ENCODE assay signal across 8 mouse cellular contexts in the genomic region with DNA sequence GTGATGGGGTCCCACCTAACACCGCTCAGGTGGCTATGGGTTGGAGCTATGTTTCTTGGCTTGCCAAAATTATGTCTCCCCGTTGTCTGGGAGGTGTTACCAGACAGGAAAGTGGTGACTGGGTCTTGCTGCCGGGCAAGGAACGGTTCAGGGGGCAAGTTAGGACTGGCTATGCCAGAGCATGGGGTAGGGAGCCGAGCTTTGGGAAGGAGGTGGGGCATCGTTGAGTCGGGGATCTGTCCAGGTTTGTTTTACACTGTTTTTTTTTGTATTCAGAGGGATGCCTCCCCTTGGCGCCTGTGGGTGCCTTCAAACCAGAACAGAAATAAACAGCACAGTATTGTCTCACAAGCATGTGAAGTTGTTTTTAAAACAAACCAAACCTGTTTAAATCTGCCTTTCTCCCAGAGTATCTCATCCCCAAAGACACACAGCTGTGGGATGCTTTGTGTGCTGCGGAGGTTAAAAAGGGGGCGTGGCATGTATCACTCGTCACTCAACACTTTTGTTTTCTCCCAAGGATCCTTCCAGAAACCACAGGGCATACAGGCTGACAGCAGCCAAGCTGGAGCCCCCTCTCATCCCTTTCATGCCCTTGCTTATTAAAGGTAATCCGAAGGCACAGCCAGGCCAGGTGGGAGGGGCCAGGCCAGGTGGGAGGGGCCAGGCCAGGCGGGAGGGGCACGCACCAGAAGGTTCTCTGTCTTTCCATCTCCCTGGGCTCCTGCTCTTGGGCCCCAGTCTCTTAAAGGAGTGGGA. TPM values are rescaled to one million over a fixed set of nuclear protein-coding genes. Genes with fewer than 3 reads are reported as not detected.
DNase-seq lines count a peak whose midpoint lies in the region; ATAC-seq and TF ChIP-seq lines count a peak whose summit lies in the region.

No protein-coding gene starts in this region.

- H3K27me3 ChIP-seq in hindbrain, embryonic 10.5 days (ENCODE audit: insufficient read depth, poor library complexity, severe bottlenecking), result peaks cover 6% of the 10 kb centered on the region; the same call in 1 of the 2 replicates
- H3K27me3 ChIP-seq in hindbrain, embryonic 14.5 days (ENCODE audit: control insufficient read depth, insufficient read depth, low read length), result no peaks in the 10 kb centered on the region
- H3K27me3 ChIP-seq in forebrain, embryonic 16.5 days (replicated peaks; ENCODE audit: control insufficient read depth, insufficient read depth, low read length), result no peaks in the 10 kb centered on the region
- H3K27me3 ChIP-seq in limb, embryonic 14.5 days (ENCODE audit: control insufficient read depth, insufficient read depth, low read length), result no peaks in the 10 kb centered on the region

- ATAC-seq in hindbrain, embryonic 14.5 days (ENCODE audit: low FRiP score), result no peak
- ATAC-seq in forebrain, embryonic 16.5 days, result no peak
- no peak for ATAC-seq in limb, embryonic 14.5 days (ENCODE audit: low FRiP score, low read depth)
- ATAC-seq in activated CD4-positive, CD25-positive, alpha-beta regulatory T cell, adult 4 months, result no peak

- H3K4me3 ChIP-seq in hindbrain, embryonic 10.5 days, result peak overlapping the region; percentile 39
- H3K4me3 ChIP-seq in hindbrain, embryonic 14.5 days (replicated peaks; ENCODE audit: low read length), result no peak overlapping the region
- no peak overlapping the region for H3K4me3 ChIP-seq in forebrain, embryonic 16.5 days (replicated peaks; ENCODE audit: low read length)
- 0 out of 2 replicates have a peak overlapping the region, but pooled peaks have one; percentile 8 for H3K4me3 ChIP-seq in limb, embryonic 14.5 days (replicated peaks; ENCODE audit: low read length)

- WGBS in hindbrain, embryonic 10.5 days, result 47% methylated on average over 14 of the region's 14 CpGs
- WGBS in hindbrain, embryonic 14.5 days, result 47% methylated on average over 14 of the region's 14 CpGs
- 48% methylated on average over 14 of the region's 14 CpGs for WGBS in forebrain, embryonic 16.5 days
- 38% methylated on average over 14 of the region's 14 CpGs for WGBS in limb, embryonic 14.5 days

- no peak for TF ChIP-seq POLR2A in limb, embryonic 14.5 days (IDR thresholded peaks at IDR 0.05; ENCODE audit: borderline replicate concordance, extremely low read depth, insufficient read depth, insufficient read length)

- H3K36me3 ChIP-seq in hindbrain, embryonic 10.5 days, result no peaks in the 10 kb centered on the region
- no peaks in the 10 kb centered on the region for H3K36me3 ChIP-seq in hindbrain, embryonic 14.5 days (replicated peaks; ENCODE audit: control insufficient read depth, insufficient read depth)
- H3K36me3 ChIP-seq in forebrain, embryonic 16.5 days (ENCODE audit: control insufficient read depth, insufficient read depth), result no peaks in the 10 kb centered on the region
- no peaks in the 10 kb centered on the region for H3K36me3 ChIP-seq in limb, embryonic 14.5 days (ENCODE audit: control insufficient read depth, insufficient read depth, low read length)

- H3K4me1 ChIP-seq in hindbrain, embryonic 10.5 days (replicated peaks), result peaks cover 32% of the 10 kb centered on the region
- H3K4me1 ChIP-seq in hindbrain, embryonic 14.5 days (replicated peaks; ENCODE audit: control insufficient read depth, insufficient read depth, low read length), result no peaks in the 10 kb centered on the region; the same call in 1 of the 2 replicates
- peaks cover 6% of the 10 kb centered on the region for H3K4me1 ChIP-seq in forebrain, embryonic 16.5 days (replicated peaks; ENCODE audit: control insufficient read depth, insufficient read depth, low read length)
- peaks cover 41% of the 10 kb centered on the region for H3K4me1 ChIP-seq in limb, embryonic 14.5 days (ENCODE audit: control insufficient read depth, insufficient read depth, low read length)

- no peak overlapping the region for H3K4me2 ChIP-seq in hindbrain, embryonic 14.5 days (replicated peaks)
- H3K4me2 ChIP-seq in forebrain, embryonic 16.5 days (ENCODE audit: low read length), result peak overlapping the region; percentile 7; the same call in 1 of the 2 replicates
- H3K4me2 ChIP-seq in limb, embryonic 14.5 days (replicated peaks; ENCODE audit: low read depth, low read length, severe bottlenecking), result peak overlapping the region; percentile 23; the same call in 1 of the 2 replicates

- H3K9me3 ChIP-seq in hindbrain, embryonic 10.5 days, result no peaks in the 10 kb centered on the region
- H3K9me3 ChIP-seq in hindbrain, embryonic 14.5 days (ENCODE audit: control insufficient read depth, low read length), result no peaks in the 10 kb centered on the region
- H3K9me3 ChIP-seq in forebrain, embryonic 16.5 days (ENCODE audit: control insufficient read depth, low read length), result no peaks in the 10 kb centered on the region
- no peaks in the 10 kb centered on the region for H3K9me3 ChIP-seq in limb, embryonic 14.5 days (ENCODE audit: control insufficient read depth, low read length)

- H3K27ac ChIP-seq in hindbrain, embryonic 10.5 days, result peak overlapping the region; percentile 53
- H3K27ac ChIP-seq in hindbrain, embryonic 14.5 days, result no peak overlapping the region
- H3K27ac ChIP-seq in forebrain, embryonic 16.5 days (ENCODE audit: low read length), result no peak overlapping the region
- H3K27ac ChIP-seq in limb, embryonic 14.5 days (replicated peaks; ENCODE audit: low read depth, low read length), result 0 out of 2 replicates have a peak overlapping the region, but pooled peaks have one; percentile 8

- no peak overlapping the region for H3K9ac ChIP-seq in hindbrain, embryonic 14.5 days
- no peak overlapping the region for H3K9ac ChIP-seq in forebrain, embryonic 16.5 days (replicated peaks; ENCODE audit: low read depth, low read length)
- H3K9ac ChIP-seq in limb, embryonic 14.5 days (ENCODE audit: low read depth, low read length, severe bottlenecking), result no peak overlapping the region

- no peak for DNase-seq in hindbrain, embryonic 10.5 days (ENCODE audit: low spot score)
- no peak for DNase-seq in hindbrain, embryonic 14.5 days (ENCODE audit: low spot score)
- peak; percentile 16 for DNase-seq in Muller cell, postnatal 12 days (ENCODE audit: inconsistent ontology term)
- no peak for DNase-seq in limb, embryonic 14.5 days (ENCODE audit: low spot score)
- no peak for DNase-seq in urinary bladder, postnatal 14 days (ENCODE audit: low spot score)
- DNase-seq in adrenal gland, adult 18-20 months (ENCODE audit: low spot score in 2 of 2), result no peak

RNA-seq across cellular contexts. Expression of a gene that starts 43.5 kb away (rescaled TPM):
- polyA plus RNA-seq in hindbrain, embryonic 10.5 days (2016; fragmentation: Nextera tagmentation; extraction: Ambion mirVana), result 7.4 and 9.4 TPM in 2 replicates
- 5.1 and 5.2 TPM in 2 replicates for polyA plus RNA-seq in hindbrain, embryonic 14.5 days (2014; fragmentation: Nextera tagmentation; extraction: Ambion mirVana)
- polyA plus RNA-seq in forebrain, embryonic 16.5 days (2015; fragmentation: Nextera tagmentation; extraction: Ambion mirVana), result 4.2 and 4.4 TPM in 2 replicates
- 13.4 and 14.6 TPM in 2 replicates for polyA plus RNA-seq in limb, embryonic 14.5 days (2012; rRNA removed)
- polyA plus RNA-seq in limb, embryonic 14.5 days (2014; fragmentation: Nextera tagmentation; extraction: Ambion mirVana), result 18.2 and 21.1 TPM in 2 replicates
- under 1 TPM; 0.42 to 0.55 TPM for polyA plus RNA-seq in activated CD4-positive, CD25-positive, alpha-beta regulatory T cell, adult 4 months (2017; shearing (Covaris generic))
- total RNA-seq in adrenal gland, adult 18-20 months (2021), result 10 to 100 TPM; 29.5 to 40.1 TPM

Comparison
In these comparisons a context has a peak if more than half of its experiments do, and no peak if none do; other contexts are left out.
1. H3K27ac ChIP-seq: peak in hindbrain, embryonic 10.5 days (single experiment) and limb, embryonic 14.5 days (single experiment); none in hindbrain, embryonic 14.5 days (single experiment) and forebrain, embryonic 16.5 days (single experiment).
2. H3K4me3 ChIP-seq: peak in hindbrain, embryonic 10.5 days (single experiment) and limb, embryonic 14.5 days (single experiment); none in hindbrain, embryonic 14.5 days (single experiment) and forebrain, embryonic 16.5 days (single experiment).